Mouse (Mus musculus) urinary bladder, postnatal 36 days (tissue): ENCODE data around the gene Rtl4.

ENCODE experiments used
- DNase-seq, 2 experiments: peaks; one replicate each; pipeline ENCODE4 v3.0.0; 2022; ENCODE audit warnings: low spot score in 2 of 2, mixed read lengths in 1 of 2

Rtl4 gene

GRCm38 (mm10) chrX:144688207-144689118 is at the start of gene Rtl4:
Rtl4 (plus strand) TSS chrX:144688907.
- DNase-seq: no peak

GRCm38 (mm10) chrX:144644756-144645155 is 44.0 kb upstream of the Rtl4 start:
- DNase-seq: no peak

GRCm38 (mm10) chrX:144645394-144645793 is 43.3 kb upstream of the Rtl4 start:
- no peak for DNase-seq

- no peak for DNase-seq
These were observed 36.5 kb upstream of the Rtl4 start for GRCm38 (mm10) chrX:144652196-144652595.

- no peak for DNase-seq
These were observed 965 bp upstream of the Rtl4 start for GRCm38 (mm10) chrX:144687742-144688141.

GRCm38 (mm10) chrX:144688142-144688206 is 733 bp upstream of the Rtl4 start, which contains the start of gene Trpc5:
Trpc5 (minus strand) TSS chrX:144688180.
- DNase-seq: no peak

- no peak for DNase-seq
These were observed 582 bp downstream of the Rtl4 start for GRCm38 (mm10) chrX:144689119-144689858.

GRCm38 (mm10) chrX:144689859-144690181 is 1.1 kb downstream of the Rtl4 start:
- DNase-seq: no peak

GRCm38 (mm10) chrX:144716330-144716729 is 27.6 kb downstream of the Rtl4 start:
- no peak for DNase-seq

- no peak for DNase-seq
These were observed 58.9 kb downstream of the Rtl4 start for GRCm38 (mm10) chrX:144747528-144748049.

GRCm38 (mm10) chrX:144986980-144987379 is 298.3 kb downstream of the Rtl4 start:
- no peak for DNase-seq

GRCm38 (mm10) chrX:145065484-145065913 is 376.8 kb downstream of the Rtl4 start:
- no peak for DNase-seq

- DNase-seq: no peak
These were observed 401.1 kb downstream of the Rtl4 start for GRCm38 (mm10) chrX:145089802-145090201.

- no peak for DNase-seq
These were observed 401.7 kb downstream of the Rtl4 start for GRCm38 (mm10) chrX:145090360-145090759.

GRCm38 (mm10) chrX:145090964-145091363 is 402.3 kb downstream of the Rtl4 start:
- DNase-seq: no peak
